Mouse (Mus musculus) left cerebral cortex, adult 9 months (tissue): ENCODE data around the gene Mettl7b.
"Not testable (repeated sequence)": the region's sequence is repeated elsewhere in the genome, so short reads cannot be mapped to it uniquely, and the experiment has no call there.

Source experiments
- DNase-seq, 2 experiments: peaks; one replicate each; pipeline ENCODE4 v3.0.0; 2022; ENCODE audit warnings: low spot score in 2 of 2

The Mettl7b gene

DNA sequence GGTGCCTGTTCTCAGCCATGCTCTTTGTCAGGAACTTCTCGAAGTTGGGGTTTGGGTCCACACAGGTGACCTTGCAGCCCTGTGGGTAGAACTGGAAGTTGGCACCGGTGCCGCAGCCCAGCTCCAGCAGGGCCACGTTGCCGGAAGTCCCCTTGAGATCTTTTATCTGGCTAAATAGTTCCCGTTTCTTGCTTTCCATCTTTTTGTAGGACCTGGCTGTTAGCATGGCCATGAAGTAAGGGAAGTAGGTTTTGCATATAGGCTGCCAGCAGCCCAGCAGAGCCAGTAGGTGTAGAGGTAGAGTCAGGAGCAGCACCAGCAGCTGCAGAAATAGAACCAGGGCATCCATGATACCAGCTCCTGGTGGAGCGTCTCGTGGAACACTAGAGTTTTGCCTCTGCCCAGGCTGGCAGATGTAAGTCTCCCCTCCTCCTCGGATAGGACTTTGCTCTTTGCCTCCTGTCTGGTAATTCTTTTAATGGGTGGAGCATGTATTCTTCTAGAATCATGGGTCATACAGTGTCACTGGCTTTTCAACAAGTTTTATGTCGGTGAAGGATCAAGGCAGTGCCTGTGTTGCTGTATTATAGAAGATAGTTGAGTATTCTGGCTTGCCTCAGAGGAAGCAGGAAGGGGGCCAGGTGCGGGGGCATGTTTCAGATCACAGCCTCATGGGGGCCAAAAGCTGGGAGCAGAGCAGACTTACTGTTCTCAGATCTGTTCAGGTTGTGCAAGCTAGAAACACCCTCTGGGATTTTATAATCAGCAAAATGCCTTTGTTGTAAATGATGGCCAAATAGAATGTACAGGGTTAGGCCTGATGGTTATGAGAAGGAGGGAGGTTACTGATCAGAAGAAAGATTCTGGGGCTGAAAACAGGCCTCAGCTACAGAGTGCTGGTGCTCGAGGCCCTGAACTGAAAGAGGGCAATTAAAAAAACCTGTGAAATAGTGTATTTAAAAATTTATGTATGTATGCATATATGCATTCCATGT, at the start of gene Mettl7b:
Gene Mettl7b, minus strand, starts transcription at position 399 of the 995 bp plus-strand sequence.
- DNase-seq, result no peak

DNA sequence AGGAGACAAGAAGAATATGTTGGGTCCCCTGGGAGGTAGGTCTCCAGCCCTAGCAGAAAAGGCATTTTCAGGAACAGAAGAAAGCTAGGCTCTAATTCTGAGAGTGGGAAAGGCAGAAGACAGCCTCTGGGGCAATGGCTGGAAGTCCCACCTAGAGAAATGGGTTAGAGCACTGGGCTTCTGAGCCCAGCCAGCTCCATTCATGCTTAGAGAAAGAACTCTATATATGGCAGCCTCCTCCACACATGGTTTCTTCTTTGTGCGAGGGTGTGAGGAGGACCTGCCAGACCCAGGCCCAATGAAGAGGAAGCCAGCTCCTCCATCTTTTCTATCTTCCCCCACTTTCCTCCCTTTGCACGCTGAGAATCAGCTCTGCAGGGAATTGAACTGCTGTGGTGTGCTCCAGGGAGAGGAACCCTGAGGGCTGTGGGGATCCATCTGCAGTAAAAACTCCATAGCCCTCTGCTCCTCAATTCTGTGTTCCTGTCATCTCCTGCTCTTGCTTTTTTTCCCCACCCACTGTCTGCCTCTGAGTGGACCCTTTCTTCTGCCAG, 49.6 kb upstream of the Mettl7b start, which contains the start of gene Olfr763:
Gene Olfr763, plus strand, starts transcription at position 504 of the 554 bp plus-strand sequence.
- DNase-seq, result no peak

DNA sequence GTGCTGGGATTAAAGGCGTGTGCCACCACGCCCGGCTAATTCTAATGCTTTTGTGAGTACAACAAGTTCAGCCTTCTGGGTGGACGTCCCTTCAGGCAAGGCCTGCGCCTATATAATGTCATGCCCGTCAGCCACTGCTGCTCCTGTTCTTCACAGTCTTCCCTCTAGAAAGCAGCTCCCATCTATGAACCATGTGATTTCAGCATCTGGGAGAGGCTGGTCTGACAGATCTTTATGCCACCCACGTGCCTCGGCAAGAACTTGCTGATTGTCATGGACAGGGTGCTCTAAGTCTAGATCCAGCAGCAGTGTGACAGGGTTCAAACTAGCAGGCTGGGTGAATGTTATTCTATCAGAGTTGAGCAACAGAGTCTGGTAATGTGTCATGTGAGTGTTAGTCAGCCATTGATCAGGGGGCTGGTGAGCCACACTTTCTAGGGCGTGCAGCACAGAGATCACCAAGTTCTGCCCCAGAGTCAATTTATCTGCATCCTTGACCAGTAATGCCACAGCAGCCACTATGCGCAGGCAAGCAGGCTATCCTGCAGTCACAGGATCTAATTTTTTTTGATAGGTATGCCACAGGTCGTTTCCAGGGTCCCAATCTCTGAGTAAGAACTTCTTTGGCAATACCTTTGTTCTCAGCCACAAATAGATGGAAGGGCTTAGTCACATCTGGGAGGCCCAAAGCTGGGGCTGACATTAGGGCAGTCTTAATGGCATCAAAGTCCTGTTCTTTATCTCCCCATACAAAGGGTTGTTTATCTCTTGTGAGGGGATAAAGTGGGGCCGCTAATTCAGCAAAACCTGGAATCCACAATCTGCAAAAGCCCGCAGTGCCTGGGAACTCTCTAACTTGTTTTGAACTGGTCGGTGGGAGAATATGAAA, 43.5 kb upstream of the Mettl7b start:
- DNase-seq, result no peak

DNA sequence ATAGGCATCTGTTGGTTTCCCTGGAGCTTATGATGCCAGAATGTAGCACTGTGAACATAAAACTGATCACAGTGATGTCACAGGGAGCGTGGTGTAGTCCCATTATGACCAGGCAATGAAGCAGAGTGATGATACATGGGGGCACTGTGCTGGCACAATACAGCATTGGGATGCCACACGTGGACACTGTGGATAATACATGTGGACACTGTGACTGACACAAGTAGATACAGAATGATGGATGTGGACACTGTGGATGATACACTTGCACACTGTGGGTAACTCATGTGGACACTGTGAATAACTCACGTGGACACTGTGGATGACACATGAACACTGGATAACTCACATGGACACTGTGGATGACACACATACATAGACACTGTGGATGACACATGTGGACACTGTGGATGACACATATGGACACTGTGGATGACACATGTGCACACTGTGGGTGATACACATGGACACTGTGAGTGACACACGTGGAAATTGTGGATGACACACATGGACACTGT, 35.8 kb upstream of the Mettl7b start:
- no peak for DNase-seq

DNA sequence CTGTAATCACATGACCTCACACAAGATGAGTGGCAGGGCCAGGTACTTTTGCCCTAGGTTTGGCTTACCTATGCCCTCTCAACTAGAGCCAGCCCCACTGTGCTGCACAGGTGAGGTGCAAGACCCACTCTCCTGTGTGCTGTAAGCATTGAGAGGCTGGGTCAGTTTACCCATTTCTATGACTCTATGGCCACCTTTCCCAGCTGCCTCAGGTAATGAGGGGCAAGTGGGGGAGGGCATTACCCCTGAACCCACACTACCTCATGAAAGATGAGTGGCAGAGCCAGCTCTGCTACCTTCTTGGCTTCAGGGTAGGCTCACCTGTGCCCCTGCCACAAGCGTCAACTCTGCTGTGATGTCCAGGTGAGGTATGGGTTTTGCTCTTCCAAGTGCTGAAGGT, 35.0 kb upstream of the Mettl7b start:
- no peak for DNase-seq

DNA sequence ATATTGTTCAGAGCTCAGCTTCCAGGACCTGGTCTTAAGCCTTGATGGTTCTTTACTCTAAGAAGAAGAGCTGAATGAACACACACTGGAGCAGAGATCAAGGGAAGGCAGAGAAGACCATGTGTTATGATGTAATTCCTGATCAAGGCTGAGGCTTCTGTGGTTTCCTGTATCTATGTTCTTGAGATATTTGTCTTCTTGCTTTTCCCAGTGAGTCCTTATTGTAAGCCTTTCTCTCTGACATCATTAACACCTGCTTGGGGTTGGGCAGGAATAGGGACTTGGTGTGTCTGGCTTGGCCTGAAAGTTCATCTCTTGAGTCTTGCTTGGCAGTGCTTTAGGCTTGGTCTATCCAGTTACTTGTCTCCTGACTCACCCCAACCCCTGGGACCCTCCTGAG, 30.2 kb upstream of the Mettl7b start:
- no peak for DNase-seq

DNA sequence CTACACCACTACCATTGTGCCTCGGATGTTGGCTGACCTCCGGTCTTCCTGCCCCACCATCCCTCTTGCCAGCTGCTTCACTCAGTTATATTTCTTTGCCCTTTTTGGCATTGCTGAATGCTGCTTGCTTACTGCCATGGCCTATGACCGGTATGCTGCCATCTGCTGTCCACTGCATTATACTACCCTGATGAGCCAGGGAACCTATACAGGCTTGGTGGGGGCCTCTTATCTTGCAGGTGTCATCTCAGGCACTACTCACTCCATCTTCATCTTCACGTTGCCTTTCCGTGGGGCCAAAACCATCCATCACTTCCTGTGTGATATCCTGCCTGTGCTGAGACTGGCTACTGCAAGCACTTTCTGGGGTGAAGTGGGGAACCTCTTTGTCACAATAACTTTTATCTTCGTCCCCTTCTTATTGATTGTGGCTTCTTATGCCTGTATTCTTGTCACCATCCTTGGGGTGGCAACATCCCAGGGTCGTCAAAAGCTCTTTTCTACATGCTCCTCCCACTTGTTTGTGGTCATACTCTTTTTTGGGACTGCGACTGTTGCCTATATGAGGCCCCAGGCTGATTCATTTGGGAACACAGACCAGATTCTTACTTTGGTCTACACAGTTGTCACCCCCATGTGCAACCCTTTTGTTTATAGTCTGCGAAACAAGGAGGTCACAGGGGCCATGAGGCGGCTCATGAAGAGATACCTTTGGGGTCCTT, 29.5 kb upstream of the Mettl7b start:
- DNase-seq, result not testable (repeated sequence)

DNA sequence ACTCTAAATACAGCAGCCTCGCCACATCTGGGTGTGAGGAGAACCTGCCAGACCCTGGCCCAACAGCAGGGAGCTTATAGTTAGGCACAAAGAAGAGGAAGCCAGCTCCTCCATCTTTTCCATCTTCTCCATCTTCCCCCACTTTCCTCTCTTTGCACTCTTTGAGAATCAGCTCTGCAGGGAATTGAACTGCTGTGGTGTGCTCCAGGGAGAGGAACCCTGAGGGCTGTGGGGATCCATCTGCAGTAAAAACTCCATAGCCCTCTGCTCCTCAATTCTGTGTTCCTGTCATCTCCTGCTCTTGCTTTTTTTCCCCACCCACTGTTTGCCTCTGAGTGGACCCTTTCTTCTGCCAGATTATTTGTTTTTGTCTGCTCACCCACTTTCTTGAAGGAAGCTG, 28.3 kb upstream of the Mettl7b start, which contains the start of gene Olfr9:
Gene Olfr9, plus strand, starts transcription at position 301 of the 400 bp plus-strand sequence.
- DNase-seq, result not testable (repeated sequence)

DNA sequence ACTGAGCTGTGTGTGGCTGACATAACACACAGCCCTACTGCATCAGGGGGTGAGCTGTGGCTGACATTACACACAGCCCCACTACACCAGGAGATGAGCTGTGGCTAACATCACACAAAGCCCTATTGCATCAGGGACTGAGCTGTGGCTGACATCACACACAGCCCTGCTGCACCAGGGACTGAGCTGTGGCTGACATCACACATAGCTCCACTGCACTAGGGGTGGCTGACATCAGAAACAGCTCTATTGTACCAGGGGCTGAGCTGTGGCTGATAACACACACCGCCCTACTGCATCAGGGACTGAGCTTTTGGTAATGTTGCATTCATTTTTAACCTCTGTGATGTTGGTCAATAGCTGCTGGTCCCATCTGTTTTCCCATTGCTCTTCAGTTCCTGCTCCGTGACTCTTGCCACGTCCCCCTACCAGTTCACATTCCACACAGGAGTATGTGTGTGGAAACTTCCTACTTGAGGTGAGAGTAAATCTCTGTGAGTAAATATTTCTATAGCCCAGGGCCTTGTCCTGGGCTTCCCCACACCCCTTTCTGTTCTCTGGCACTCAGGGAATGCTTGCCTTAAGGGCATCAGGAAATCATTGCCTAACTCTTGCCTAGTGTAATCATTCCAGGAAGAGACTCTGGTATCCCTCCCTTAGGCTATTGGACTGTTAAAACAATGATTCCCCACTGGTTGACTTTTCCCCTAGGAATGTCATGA, 20.0 kb upstream of the Mettl7b start:
- DNase-seq, result no peak

DNA sequence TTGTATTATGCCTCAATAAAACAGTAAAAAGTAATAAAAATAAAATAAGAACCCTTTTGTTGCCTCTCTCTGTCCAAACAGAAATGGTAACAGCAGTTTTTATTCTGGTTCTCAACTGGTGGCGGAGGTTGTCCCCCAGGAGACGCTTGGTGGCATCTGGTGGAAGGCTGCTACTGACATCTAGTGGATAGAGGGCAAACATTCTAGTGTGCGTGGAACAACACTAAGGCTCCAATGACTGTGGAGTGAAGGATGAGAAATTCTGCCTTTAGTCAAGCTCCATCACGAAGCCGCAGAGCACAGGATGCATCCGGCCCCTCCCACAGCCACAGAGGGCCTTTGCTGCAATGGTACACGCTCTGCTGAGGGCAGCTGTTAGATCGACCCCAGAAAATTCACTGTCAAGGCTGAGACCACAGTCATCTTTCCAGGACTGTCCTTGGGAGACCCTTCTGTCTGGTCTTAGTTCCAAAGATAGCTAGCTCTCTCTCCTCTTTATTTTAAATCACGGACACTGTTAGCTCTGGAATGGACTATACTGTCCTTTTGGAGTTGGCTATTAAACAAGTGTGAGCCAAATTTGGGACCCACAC, 16.8 kb upstream of the Mettl7b start:
- DNase-seq, result peak in 1 of 2 experiments; percentile 70

DNA sequence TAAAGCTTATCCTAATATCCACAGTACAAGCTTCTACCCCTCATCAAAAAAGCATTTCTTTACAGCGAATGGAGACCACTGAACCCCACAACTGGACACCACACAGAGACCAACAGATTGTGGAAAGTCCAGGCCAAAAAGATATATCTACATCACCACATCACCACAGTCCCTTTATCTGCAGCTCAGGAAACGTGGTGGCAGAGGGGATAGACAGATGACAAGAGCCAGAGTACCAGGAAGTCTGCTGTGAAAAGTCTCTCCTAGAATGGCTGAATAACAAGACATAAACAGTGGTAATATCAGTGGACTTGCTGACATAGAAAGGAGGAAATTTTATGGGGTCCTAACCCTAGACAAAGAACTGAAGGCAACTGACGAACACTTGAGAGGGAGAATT, 15.6 kb upstream of the Mettl7b start:
- no peak for DNase-seq

DNA sequence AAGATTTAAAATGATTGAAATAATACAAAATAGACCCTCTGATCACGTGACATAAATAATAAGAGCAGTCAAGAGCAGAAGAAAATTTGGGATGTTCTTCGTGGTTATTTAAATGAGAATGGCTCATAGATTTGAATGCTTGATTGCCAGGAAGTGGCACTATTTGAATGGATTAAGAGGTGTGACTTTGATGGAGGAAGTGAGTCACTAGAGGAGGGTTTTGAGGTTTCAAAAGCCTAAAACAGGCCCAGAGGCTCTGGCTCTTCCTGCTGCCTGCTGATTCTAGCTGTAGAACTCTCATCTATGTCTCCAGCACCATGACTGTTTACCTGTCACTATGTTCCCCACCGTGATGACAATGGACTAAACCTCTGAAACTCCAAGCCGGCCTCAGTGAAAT, 12.1 kb upstream of the Mettl7b start:
- DNase-seq, result no peak

DNA sequence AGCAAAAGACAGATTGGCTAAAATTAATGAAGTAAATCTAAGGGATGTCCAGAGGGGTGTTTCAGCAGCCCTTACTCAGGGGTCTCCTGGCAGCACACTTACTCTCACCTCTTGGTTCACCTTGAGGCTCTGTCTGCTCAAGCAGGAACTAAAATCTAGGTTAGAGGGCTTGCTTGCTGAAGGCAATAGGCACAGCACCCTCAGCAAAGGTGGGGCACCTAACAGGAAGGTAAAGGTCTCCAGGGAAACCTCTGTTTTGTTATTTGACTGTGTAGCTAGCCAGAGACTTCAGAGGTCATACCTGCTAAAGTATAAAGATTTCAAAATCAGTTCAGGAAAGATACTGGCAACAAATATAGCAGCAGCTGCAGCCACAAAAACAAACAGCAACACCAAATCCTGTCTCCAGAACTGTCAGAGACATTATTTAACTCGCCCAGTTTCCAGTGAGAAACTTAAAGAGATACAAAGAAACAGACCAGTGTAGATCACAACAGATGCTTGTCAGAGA, 10.0 kb upstream of the Mettl7b start:
- no peak for DNase-seq

DNA sequence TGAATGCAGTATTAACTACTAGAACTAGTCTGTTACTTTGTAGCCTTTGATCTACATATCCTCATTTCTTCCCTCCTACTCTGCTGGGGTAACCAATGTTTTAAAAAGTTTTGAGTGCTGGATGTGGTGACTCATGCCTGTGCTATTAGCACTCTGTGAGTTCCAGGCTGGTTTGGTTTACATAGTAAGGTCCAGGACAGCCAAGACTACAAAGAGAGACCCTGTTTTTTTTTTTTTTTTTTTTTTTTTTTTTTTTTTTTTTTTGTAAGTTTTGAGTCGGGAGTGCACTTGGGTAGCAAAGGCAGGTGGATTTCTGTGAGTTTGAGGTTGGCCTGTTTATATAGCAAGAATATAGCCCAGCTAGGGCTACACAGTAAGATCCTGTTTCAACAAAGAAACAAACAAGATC, 7.6 kb upstream of the Mettl7b start:
- DNase-seq, result no peak

DNA sequence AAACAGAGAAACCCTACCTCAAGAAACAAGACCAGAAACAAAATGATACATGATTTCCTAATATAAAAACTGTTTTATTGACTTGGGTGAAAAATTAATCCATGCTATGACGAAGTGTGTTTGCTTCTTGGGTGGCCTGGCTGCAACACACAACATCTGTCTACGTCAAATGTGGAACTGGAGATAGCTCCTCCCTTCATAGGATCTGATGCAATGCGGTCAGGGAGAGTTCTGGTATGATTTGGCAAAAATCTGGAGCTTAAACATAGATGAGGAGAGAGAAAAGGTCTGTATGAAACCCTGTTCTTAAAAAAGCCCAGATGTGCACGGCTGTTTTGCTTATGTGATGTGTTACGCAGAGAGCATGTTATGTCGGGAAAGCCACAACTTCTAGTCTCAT, 5.1 kb upstream of the Mettl7b start:
- DNase-seq, result no peak

DNA sequence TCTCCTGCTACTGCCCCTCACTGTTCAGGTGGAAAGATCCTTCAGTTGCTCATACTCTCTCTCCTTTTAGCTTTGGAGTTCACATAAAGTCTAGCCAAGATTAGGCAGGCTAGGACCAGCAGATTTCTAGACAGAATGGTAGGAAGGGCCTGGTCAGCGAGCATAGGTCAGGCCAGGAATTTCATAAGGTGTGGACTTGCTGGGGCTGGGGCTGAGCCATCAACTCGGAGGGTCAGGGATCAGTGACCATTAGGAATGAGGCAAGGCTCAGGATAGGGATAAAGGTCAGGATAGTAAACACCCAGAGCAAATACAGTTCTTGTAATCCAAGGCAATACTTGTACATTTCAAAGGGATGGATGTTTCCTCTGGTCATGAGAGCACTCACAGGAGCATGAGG, 4.2 kb upstream of the Mettl7b start:
- no peak for DNase-seq

DNA sequence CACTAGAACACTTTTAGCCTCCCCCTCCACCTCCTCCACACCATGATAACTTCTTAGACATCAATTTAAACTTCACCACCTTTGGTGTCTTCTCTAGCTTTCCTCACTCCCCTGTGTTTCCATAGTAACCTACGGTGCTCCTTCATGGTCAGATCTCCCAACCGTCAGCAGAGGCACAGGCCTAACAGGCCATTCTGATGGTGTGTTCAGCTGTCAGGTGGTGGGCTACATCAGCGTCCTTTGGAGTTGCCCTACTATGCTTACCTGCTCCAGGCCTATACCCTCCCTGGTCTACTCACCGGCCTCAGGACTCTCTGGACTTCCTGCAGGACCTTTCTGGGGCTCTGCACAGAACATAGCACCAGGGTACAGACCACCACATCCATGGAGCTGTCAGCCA, 646 bp downstream of the Mettl7b start:
- no peak for DNase-seq

DNA sequence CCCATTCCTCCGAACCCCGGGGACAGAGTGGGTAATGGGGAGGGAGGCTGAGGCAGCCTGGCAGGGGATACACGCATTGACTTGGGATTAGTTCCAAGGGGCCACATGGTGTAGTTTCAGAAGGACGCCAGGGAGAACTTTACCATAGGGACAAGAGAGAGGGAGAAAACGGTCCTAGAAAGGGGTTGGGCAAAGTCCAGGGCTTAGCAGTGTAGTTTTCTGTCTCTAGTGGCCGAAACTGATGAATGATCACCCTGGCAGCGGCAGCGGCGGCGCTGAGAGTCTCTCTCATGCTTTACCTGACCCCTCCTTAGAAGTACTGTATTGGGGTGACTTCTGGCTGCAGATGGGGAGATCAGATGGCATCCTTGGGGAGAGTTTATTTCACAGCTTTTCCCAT, 2.4 kb downstream of the Mettl7b start:
- DNase-seq, result no peak

DNA sequence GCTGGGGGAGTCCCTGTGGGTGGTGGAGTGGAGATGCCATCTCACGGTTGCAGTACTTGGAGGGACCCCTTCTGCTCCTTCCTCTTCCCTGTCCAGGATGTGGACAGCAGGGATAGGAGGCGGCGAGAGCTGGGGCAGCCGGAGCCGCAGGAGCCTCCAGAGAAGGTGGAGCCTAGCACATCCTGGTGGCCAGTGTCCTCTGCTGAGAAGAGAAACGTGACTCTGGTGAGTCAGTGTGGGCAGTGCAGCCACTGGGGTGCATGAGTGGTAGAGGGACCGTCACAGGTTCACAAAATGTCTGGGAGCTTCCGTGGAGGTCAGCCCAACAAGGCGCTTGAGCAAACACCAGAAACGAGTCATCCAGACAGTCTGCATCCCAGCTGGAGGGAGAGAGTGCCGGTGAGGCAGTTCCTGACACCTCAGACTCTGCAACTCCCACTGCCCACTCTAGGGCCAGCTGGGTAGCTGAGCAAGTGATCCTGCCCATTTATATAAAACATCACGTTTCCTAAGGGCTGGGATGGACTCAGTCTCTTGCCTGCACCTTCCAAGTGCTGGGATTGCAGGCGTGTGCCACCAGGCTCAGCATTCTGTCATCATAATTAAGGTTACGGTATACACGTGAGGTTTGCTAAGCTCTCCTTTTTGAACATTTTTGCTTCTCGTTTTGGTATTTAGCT, 10.4 kb downstream of the Mettl7b start:
- DNase-seq, result no peak
